Mouse (Mus musculus) frontal cortex, adult (tissue): Measurements from ENCODE around the gene Mrpl20.

Experiments
- ATAC-seq: cut with Nextera tagmentation; 2 replicates; pipeline ENCODE4 v1.9.2; 2017; ENCODE audit warnings: mild to moderate bottlenecking, moderate library complexity, mixed read lengths; ENCODE audit not compliant: low TSS enrichment

The Mrpl20 gene

GRCm38 (mm10) chr4:155854991-155855390 lies 52.3 kb downstream of the Mrpl20 start:
- no peak for ATAC-seq

- ATAC-seq: no peak
These were observed 53.4 kb downstream of the Mrpl20 start for GRCm38 (mm10) chr4:155856071-155856470.

GRCm38 (mm10) chr4:155856881-155857280 lies 54.2 kb downstream of the Mrpl20 start:
- ATAC-seq: no peak

- ATAC-seq: no peak
These were observed 56.6 kb downstream of the Mrpl20 start for GRCm38 (mm10) chr4:155859318-155859717.
